Mouse (Mus musculus): ENCODE results near the gene Dgcr6. TPM values are rescaled to one million over a fixed set of nuclear protein-coding genes. Genes with fewer than 3 reads are reported as not detected.

Gene Dgcr6
- total RNA-seq, 2 experiments from 2014 or later = 42.4 to 48.6 TPM

DNA sequence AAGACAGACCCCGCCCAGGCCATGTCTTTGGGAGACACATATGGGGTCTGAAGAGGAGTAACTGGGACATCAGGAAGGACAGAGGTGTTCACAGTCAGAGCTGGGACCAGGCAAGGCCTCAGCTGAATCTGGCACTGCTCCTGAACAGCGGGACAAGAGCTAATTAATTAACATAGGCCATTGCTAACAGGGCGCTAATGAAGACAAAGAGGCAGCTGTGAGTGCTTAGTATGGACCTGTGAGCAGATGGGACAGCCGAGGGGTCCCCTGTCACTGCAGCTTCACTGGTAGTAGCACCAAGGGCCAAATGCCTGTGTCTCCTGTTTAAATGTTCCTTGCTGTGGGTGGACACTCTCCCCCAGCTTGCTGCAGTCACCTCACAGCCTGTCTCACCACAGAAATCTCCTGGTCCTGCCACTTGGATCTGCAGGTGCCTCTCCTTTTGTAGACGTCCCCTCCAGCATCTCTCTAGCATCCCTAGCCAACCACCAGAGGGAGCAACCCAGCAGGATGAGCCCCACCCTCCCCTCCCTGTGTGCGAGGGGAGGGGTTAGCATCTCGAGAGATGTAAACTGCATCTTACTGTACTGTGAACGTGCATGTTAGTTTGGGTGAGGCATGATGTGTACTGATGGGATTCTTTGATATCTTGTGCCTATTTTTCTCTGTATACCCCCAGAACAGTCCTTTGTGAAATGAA, 66.5 kb downstream of the Dgcr6 start:
- peak; percentile 70 for DNase-seq

Other genes with a start within 250 kb of the Dgcr6 start
- not detected for gene B830017H08Rik, start 219.7 kb upstream of the Dgcr6 start, total RNA-seq (2021)
- gene Car15, start 214.5 kb upstream of the Dgcr6 start, total RNA-seq (2021) = 1 to 10 TPM; 1.4 to 1.6 TPM
- not detected for gene Gm20518, start 161.2 kb upstream of the Dgcr6 start, total RNA-seq (2021)
- under 1 TPM; 0.07 to 0.09 TPM for gene Tssk1, start 158.6 kb upstream of the Dgcr6 start, total RNA-seq (2021)
- gene Dgcr2, start 154.3 kb upstream of the Dgcr6 start, total RNA-seq (2021) = 10 to 100 TPM; 53.5 to 54.8 TPM
- gene Tssk2, start 154.2 kb upstream of the Dgcr6 start, total RNA-seq (2021) = not detected
- 10 to 100 TPM; 18.3 to 18.8 TPM for gene Ess2, start 141.5 kb upstream of the Dgcr6 start, total RNA-seq (2021)
- gene Gsc2, start 137.8 kb upstream of the Dgcr6 start, total RNA-seq (2021) = not detected
- gene Slc25a1, start 124.6 kb upstream of the Dgcr6 start, total RNA-seq (2021) = 10 to 100 TPM; 14.3 to 16.3 TPM
- not detected for gene Vpreb2, start 72.4 kb upstream of the Dgcr6 start, total RNA-seq (2021)
- 1 to 10 TPM; 5.3 to 6.0 TPM for gene Prodh, start 37.3 kb downstream of the Dgcr6 start, total RNA-seq (2021)
- gene Rtn4r, start 74.8 kb downstream of the Dgcr6 start, total RNA-seq (2021) = 1 to 10 TPM; 6.0 to 7.8 TPM
- not detected for gene Ccdc188, start 165.0 kb downstream of the Dgcr6 start, total RNA-seq (2021)
- gene Zdhhc8, start 182.3 kb downstream of the Dgcr6 start, total RNA-seq (2021) = 10 to 100 TPM; 29.8 to 36.0 TPM
- 10 to 100 TPM; 30.8 to 32.9 TPM for gene Trmt2a, start 195.8 kb downstream of the Dgcr6 start, total RNA-seq (2021)
- gene Ranbp1, start 195.9 kb downstream of the Dgcr6 start, total RNA-seq (2021) = 100 to 1,000 TPM; 130 to 137 TPM
- not detected for gene Gm49776, start 205.5 kb downstream of the Dgcr6 start, total RNA-seq (2021)
- 10 to 100 TPM; 33.0 to 40.3 TPM for gene Dgcr8, start 236.4 kb downstream of the Dgcr6 start, total RNA-seq (2021)

Data from heart, postnatal 4 days (tissue).